In genomic region chr5:37835590-37836266, GRCm38 (mm10) we compare ENCODE assay signal across 17 mouse cellular contexts. TPM values are rescaled to one million over a fixed set of nuclear protein-coding genes. Genes with fewer than 3 reads are reported as not detected.
DNase-seq lines count a peak whose midpoint lies in the region; ATAC-seq and TF ChIP-seq lines count a peak whose summit lies in the region.
"Had no signal": no experiment of that assay in that cellular context is flagged by ENCODE, and none has a peak within 500 bp of the region (broad histone marks: within the 10 kb centered on the region; RNA-seq: fewer than 3 reads in every experiment).

No protein-coding gene starts in this region.

- H3K4me2 ChIP-seq in neural tube, embryonic 15.5 days: no peak overlapping the region
- H3K4me2 ChIP-seq in hindbrain, embryonic 12.5 days (replicated peaks): no peak overlapping the region
- no peak overlapping the region; the same call in 1 of the 2 replicates for H3K4me2 ChIP-seq in midbrain, embryonic 12.5 days (replicated peaks)

- H3K4me1 ChIP-seq in neural tube, embryonic 15.5 days: peaks cover 4% of the 10 kb centered on the region; the same call in 1 of the 2 replicates
- peaks cover 21% of the 10 kb centered on the region for H3K4me1 ChIP-seq in hindbrain, embryonic 12.5 days
- H3K4me1 ChIP-seq in midbrain, embryonic 12.5 days: peaks cover 15% of the 10 kb centered on the region

- no peak overlapping the region for H3K4me3 ChIP-seq in neural tube, embryonic 15.5 days (replicated peaks)
- no peak overlapping the region for H3K4me3 ChIP-seq in hindbrain, embryonic 12.5 days
- H3K4me3 ChIP-seq in midbrain, embryonic 12.5 days: no peak overlapping the region
- H3K4me3 ChIP-seq in left cerebral cortex, adult 2 months: no peak overlapping the region
- H3K4me3 ChIP-seq: heart, adult 2 months had no signal

- TF ChIP-seq CTCF in left cerebral cortex, adult 2 months (IDR thresholded peaks at IDR 0.05): no peak

- H3K27ac ChIP-seq in neural tube, embryonic 15.5 days (replicated peaks): no peak overlapping the region
- no peak overlapping the region for H3K27ac ChIP-seq in hindbrain, embryonic 12.5 days
- no peak overlapping the region for H3K27ac ChIP-seq in midbrain, embryonic 12.5 days (replicated peaks)
- no peak overlapping the region for H3K27ac ChIP-seq in left cerebral cortex, adult 2 months
- H3K27ac ChIP-seq: heart, adult 2 months; liver, embryonic 14.5 days had no signal

- ATAC-seq in neural tube, embryonic 15.5 days (ENCODE audit: low FRiP score): no peak; the same call in 1 of the 2 replicates
- ATAC-seq in hindbrain, embryonic 12.5 days (ENCODE audit: low FRiP score): peak; percentile 94
- peak; percentile 90 for ATAC-seq in midbrain, embryonic 12.5 days (ENCODE audit: low FRiP score, low read depth)
- ATAC-seq in erythroid progenitor cell, adult 5-6 weeks (replicated peaks; ENCODE audit: low FRiP score, poor library complexity, severe bottlenecking): no peak

- peak; percentile 55 for DNase-seq in neural tube, embryonic 10.5 days (ENCODE audit: extremely low spot score, low spot score)
- DNase-seq in retina, postnatal 1 day: peak; percentile 45
- DNase-seq in left cerebral cortex, adult 2 months (ENCODE audit: extremely low spot score in 1 of 2, low spot score in 2 of 2): no peak
- no peak for DNase-seq in cerebellum, postnatal 14 days
- DNase-seq: heart, adult 2 months; heart, postnatal 10 days; kidney, adult 11 months; kidney, postnatal 36 days; lung, postnatal 14 days; right cerebral cortex, adult 18-20 months; thymus, adult 2 months had no signal

- no peak overlapping the region for H3K9ac ChIP-seq in neural tube, embryonic 15.5 days (replicated peaks)
- no peak overlapping the region for H3K9ac ChIP-seq in hindbrain, embryonic 12.5 days
- no peak overlapping the region for H3K9ac ChIP-seq in midbrain, embryonic 12.5 days (replicated peaks)
- H3K9ac ChIP-seq: liver, embryonic 14.5 days had no signal

- H3K27me3 ChIP-seq in neural tube, embryonic 15.5 days (replicated peaks): peaks cover 90% of the 10 kb centered on the region
- peaks cover 91% of the 10 kb centered on the region for H3K27me3 ChIP-seq in hindbrain, embryonic 12.5 days
- H3K27me3 ChIP-seq in midbrain, embryonic 12.5 days: peaks cover 98% of the 10 kb centered on the region

- H3K36me3 ChIP-seq in neural tube, embryonic 15.5 days: no peaks in the 10 kb centered on the region
- no peaks in the 10 kb centered on the region for H3K36me3 ChIP-seq in hindbrain, embryonic 12.5 days
- no peaks in the 10 kb centered on the region for H3K36me3 ChIP-seq in midbrain, embryonic 12.5 days

- no peaks in the 10 kb centered on the region for H3K9me3 ChIP-seq in neural tube, embryonic 15.5 days (replicated peaks)
- H3K9me3 ChIP-seq in hindbrain, embryonic 12.5 days (replicated peaks): no peaks in the 10 kb centered on the region
- H3K9me3 ChIP-seq in midbrain, embryonic 12.5 days: no peaks in the 10 kb centered on the region

- WGBS in neural tube, embryonic 15.5 days: 2% methylated on average over 6 of the region's 6 CpGs
- WGBS in hindbrain, embryonic 12.5 days: 1% methylated on average over 6 of the region's 6 CpGs
- WGBS in midbrain, embryonic 12.5 days: under 1% methylated on average over 6 of the region's 6 CpGs

- intact Hi-C loops in left cerebral cortex, adult 2 months (cut with DNase I): no loop called here

RNA-seq across cellular contexts. Expression of gene Msx1, which starts 11.3 kb away (rescaled TPM):
- 7.8 and 15.4 TPM in 2 replicates for polyA plus RNA-seq in neural tube, embryonic 15.5 days (2015; fragmentation: Nextera tagmentation; extraction: Ambion mirVana)
- polyA plus RNA-seq in hindbrain, embryonic 12.5 days (2016; fragmentation: Nextera tagmentation; extraction: Ambion mirVana): 95.6 and 118 TPM in 2 replicates
- polyA plus RNA-seq in midbrain, embryonic 12.5 days (2016; fragmentation: Nextera tagmentation; extraction: Ambion mirVana): 88.4 and 102 TPM in 2 replicates
- total RNA-seq in left cerebral cortex, adult 2 months (2021): 1 to 10 TPM; 3.1 to 3.3 TPM
- total RNA-seq in erythroid progenitor cell, adult 5-6 weeks (2015; ENCODE audit: low replicate concordance): not detected in 2 replicates
- not detected in 2 replicates for total RNA-seq in erythroid progenitor cell, adult 5-6 weeks (2017; ENCODE audit: low replicate concordance)
- total RNA-seq: MEL had no signal

Comparison
In these comparisons a context has a peak if more than half of its experiments do, and no peak if none do; other contexts are left out.
1. DNase-seq: peak in neural tube, embryonic 10.5 days (single experiment) and retina, postnatal 1 day (single experiment); none in left cerebral cortex, adult 2 months (0 of 2) and cerebellum, postnatal 14 days (0 of 2).
2. ATAC-seq: peak in hindbrain, embryonic 12.5 days (single experiment) and midbrain, embryonic 12.5 days (single experiment); none in neural tube, embryonic 15.5 days (single experiment) and erythroid progenitor cell, adult 5-6 weeks (single experiment).